Mouse (Mus musculus): ENCODE data around the gene Rbm20.
"Not testable (repeated sequence)": the region's sequence is repeated elsewhere in the genome, so short reads cannot be mapped to it uniquely, and the experiment has no call there.

The Rbm20 gene

GRCm38 (mm10) chr19:53676718-53677634 is at the start of gene Rbm20:
TSS of gene Rbm20 (plus strand) at chr19:53677306.
- DNase-seq (ENCODE audit: low read depth), result no peak

GRCm38 (mm10) chr19:53638041-53638440 is 39.1 kb upstream of the Rbm20 start:
- DNase-seq (ENCODE audit: low read depth), result peak; percentile 69

DNA sequence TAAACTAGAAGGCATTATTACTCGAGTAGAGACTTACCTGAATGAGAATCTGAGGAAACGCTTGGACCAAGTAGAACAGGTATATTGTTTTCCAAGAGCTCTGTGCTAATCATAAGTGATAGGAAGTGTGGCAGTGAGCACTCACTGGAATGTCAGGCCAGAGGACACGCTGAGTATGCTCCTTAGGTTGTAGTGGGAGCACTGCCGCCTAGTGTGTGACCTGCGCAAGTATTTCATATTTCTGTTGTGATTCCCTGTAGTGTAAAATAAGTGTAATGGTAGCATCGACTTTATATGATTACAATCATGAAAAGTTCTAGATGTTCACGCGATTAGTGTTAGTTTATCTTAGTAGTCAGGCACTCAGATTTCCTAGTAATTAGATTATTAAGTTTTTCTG is 38.4 kb upstream of the Rbm20 start:
- DNase-seq (ENCODE audit: low read depth), result no peak

DNA sequence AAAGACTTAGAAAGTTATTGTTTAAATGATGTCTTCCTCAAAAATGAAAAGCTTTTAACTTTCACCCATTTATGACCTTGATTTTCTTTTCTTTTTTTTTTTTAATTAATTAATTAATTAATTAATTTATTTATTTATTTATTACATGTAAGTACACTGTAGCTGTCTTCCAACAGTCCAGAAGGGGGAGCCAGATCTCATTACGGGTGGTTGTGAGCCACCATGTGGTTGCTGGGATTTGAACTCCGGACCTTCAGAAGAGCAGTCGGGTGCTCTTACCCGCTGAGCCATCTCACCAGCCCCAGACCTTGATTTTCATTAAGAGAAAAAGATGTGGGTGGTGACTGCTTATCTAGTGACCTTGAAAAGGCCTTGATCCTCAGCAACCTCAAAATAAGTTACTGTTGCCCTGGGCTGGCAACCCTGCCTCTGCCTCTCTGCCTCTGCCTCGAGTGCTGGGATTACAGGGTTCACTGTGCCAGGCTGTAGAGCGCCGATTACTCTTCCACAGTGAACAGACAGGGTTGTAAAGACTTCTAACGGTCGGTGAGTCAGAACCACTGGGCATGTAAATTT is 33.0 kb upstream of the Rbm20 start:
- DNase-seq (ENCODE audit: low read depth), result peak; percentile 65

GRCm38 (mm10) chr19:53647301-53647700 is 29.8 kb upstream of the Rbm20 start:
- no peak for DNase-seq (ENCODE audit: low read depth)

DNA sequence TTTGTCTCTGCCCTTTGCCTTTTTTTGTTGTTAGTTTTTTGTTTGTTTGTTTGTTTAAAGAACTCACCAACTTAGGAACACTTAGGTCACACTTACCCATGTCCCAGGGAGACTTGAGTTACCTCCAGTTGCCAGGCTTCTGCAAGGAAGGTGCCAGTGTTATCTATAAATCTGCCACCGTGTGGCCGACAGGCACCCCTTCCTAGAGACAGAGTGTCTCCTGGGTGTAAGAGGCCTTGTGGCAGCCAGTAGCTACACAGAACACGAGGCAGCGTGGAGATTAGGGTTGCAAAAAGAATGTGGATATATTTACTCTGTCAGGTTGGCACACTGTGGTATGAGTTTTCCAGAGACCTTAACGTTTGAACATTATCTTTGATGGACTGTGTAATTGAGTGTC is 29.1 kb upstream of the Rbm20 start:
- peak; percentile 26 for DNase-seq (ENCODE audit: low read depth)

- peak; percentile 74 for DNase-seq (ENCODE audit: low read depth)
Measured at GRCm38 (mm10) chr19:53648802-53649236, 28.3 kb upstream of the Rbm20 start.

DNA sequence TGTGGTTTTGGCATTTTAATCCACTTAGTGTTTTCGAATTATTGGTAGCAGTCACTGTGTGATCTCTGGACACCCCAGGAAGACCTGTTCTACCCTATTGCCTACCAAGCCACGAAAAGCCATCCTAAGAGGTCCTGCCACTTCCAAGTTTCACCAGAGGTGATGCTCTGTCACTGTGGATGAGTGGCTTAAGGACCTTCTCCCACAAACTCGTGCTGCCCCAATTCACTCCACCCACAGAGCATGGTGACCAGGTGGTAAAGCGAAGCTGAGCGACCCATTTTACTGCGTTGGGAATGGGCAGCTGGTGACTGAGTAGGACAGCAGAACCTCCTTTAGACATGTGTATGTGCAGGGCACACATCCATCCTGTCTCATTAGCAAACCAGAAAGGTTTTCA is 27.7 kb upstream of the Rbm20 start:
- DNase-seq (ENCODE audit: low read depth), result no peak

DNA sequence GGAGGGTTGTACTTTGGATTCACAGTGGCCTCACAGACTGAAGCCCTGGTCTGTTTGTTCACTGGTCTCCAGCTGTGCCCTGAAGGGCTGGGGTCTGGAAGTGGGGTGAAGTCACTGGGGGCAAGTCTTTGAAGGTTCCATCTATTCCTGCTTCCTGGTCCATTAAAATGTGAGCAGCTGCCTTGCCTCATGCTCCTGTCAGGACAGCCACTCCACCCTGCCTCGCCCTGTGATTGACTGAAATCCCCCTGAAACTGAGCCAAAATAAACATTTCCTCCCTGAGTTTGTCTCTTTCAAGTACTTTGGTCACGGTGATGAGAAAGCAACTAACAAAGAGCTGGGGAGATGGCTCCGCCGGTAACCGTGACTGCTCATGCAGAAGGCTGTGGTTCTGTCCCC is 27.3 kb upstream of the Rbm20 start:
- DNase-seq (ENCODE audit: low read depth), result no peak

DNA sequence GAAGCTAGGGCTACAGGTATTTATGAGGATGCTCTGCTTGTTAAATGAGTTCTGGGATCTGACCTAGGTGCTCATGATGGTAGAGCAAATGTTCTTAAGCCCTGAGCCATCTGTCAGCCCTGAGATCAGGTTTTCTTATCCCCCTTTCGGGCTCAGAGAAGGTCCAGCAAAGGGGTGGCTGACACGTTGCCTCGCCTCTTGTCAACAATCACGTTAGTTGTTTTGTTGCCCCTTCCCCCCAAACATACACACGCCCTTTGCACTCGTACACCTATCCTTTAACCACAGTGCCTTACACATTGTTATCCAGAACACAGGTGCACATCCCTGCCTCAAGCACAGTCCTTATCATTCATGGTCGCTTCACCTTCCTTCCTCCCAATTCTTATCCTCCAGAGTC is 26.2 kb upstream of the Rbm20 start:
- no peak for DNase-seq (ENCODE audit: low read depth)

DNA sequence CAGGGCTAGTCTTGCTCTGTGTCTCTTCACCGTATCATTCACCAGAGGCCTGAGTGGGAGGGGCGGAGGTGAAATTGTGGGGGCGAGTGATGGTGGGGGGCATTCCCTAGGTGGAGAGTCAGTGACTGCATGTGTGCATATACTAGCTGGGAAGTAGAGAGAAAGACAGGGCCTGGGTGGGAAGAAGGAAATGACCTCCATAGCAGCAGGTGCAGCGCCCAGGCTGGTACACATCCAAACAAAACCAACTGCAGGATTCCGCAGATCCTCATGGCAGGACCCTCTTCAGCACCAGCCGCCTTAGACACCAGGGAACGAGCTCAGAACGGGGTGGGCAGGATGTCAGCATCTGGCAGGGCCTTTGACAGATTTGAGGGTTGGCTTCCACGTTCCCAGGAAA is 24.8 kb upstream of the Rbm20 start:
- no peak for DNase-seq (ENCODE audit: low read depth)

DNA sequence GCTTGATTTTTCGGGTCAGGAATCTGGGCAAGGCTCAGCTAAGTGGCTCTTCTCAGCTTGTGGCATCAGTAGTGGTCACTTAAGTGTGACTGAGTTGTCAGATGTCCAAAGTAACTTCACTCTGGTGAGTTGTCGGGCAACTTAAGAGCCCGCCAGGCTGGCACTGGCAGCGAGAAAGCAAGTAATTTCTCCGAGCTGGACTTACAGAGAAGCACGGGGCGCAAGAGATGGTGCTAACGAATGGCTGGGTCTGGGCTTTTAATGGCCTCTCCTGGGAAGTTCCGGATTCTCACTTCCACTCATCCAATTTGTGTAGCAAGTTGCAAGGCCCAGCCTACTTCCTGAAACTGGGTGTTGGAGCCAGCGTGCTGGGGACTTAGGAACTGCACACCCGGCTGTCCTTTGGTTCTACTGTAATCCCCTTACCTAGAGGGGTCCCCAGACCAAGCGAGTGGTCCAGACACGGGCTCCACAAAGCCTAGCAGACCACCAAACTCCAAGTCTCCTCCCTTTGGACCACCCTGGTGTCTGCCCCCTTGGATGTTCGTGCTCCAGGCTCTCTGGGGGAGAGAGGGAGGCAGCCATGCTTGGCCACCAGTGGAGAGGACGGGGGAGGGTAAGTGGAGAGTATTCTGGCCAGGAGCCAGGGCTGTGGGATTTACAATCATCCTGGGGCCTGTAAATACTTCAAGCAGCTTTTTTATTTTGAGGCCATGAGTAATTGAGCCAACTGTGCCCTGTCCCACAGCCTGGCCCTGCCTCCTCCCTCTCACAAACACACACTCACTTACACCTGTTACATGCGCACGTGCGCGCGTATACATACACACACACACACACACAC is 23.3 kb upstream of the Rbm20 start:
- peak; percentile 26 for DNase-seq (ENCODE audit: low read depth)

DNA sequence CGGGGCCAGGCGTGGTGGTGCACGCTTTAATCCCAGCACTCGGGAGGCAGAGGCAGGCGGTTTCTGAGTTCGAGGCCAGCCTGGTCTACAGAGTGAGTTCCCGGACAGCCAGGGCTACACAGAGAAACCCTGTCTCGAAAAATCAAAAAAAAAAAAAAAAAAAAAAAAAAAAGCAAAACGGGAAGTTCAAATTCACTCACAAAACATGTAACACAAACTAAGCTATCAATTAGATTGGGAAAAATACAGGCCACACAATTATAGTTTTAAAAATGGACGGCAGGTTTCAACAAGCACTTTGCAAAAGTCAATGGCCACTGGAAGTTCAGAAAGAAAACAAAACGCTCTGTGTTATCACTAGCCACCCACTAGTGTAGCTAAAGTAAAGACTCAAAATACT is 20.7 kb upstream of the Rbm20 start:
- not testable (repeated sequence) for DNase-seq (ENCODE audit: low read depth)

GRCm38 (mm10) chr19:53657437-53657836 is 19.7 kb upstream of the Rbm20 start:
- no peak for DNase-seq (ENCODE audit: low read depth)

DNA sequence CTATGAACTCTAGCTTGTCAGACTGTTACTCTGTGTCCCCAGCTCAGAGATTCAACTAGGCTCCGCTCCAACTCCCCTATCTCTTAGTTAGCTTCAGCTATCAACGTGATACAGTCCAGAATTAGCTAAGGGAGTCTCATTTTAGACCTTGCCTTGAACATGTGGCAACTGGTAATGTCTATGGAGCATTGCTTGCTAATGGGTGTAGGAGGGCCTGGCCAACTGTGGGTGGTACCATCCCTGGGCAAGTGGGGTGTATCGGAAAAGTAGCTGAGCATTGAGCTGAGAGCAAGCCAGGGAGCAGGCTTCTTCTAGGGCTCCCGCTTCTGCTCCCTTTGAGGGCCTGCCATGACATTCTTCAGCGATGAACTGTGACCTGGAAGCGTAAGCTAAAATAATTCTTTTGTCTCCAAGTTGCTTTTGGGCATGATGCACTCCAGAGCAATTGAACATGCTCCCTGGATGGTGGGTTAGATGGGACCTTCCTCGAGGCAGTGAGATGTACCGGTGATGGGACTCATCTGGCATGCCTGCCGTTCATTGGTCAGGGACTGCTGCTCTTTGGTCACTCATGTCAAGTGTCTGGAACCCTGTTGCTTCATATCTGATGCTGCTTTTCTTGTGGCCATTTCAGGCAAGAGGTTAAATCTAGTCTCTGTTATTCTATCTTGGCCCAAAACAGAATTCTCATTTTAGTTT is 16.2 kb upstream of the Rbm20 start:
- no peak for DNase-seq (ENCODE audit: low read depth)

GRCm38 (mm10) chr19:53661938-53662722 is 15.0 kb upstream of the Rbm20 start:
- DNase-seq (ENCODE audit: low read depth), result no peak

DNA sequence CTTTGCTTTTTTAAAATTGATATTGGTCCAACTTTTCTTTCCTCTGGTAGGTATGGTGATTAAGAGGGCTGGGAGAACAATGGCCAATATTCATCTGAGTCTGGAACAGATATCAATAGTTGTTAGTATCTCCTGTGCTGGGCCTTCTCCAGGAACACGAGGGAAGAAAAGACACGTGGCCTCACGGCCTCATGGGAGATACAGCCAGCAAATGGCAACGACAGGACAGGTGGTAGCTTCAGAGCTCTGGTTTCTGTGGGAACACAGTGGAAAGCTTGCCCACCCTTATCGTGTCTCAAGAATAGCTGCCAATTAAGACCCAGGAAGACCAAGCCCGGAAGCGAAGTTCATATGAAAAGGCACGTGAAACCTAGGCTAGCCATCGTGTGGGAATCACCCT is 12.3 kb upstream of the Rbm20 start:
- no peak for DNase-seq (ENCODE audit: low read depth)

DNA sequence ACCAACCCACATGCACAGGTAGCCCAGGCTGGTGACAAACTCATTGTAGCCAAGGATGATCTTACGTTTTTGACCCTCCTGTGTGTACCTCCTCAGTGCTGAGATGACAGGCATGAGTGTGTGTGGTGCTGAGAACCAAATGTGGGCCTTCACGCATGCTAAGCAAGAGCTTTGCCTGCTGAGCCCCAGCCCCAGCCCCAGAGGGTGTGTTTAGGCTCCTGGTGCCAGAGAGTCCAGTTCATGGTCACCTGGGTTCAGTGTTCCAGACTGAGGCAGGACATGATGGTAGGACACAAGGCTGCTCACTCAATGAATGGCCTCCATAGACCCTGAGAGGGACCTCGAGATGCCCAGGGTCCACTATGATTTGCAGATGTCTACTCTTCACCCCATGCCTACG is 11.7 kb upstream of the Rbm20 start:
- DNase-seq (ENCODE audit: low read depth), result no peak

- DNase-seq (ENCODE audit: low read depth), result no peak
Measured at GRCm38 (mm10) chr19:53666708-53667107, 10.4 kb upstream of the Rbm20 start.

DNA sequence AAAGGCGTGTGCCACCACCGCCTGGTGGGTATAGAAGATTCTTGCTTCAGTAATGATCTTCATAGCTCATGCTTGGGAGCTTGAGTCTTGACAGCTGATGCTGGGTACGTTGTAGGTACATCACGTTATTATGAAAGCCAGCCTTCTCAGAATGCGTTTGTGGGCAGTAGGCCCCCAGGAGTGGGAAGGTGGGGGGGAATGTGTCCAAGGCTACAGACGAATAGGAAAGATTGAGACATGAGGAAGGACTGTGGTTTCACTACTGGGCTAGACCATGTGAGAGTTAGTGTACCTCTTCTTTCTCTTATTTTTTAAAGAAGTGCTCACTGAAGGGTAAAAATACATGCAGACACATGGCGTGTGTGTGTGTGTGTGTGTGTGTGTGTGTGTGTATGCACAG is 8.3 kb upstream of the Rbm20 start:
- peak; percentile 40 for DNase-seq (ENCODE audit: low read depth)

DNA sequence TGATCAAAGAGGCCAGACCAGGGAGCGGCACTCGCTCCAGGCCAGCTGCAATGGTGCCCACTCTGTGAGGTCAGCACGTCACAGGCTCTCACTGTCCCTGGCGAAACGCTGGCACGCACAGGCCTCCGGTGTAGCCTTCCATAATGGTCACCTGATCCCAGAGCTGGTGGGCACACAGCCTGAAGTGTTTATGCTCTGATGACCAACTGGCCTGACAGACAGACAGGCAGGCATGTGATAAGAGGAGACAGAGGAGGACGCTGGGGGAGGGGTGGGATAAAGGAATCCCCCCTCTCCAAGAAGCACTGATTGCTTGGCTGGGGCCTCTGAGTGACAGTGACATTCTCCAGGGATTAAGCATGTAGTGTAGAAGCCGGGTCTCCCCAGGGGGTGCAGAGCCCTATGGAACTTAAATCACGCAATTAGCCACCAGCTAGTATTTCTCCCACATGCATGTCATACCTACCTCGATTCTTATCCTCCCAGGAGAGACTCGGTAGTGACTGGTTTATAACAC is 6.4 kb upstream of the Rbm20 start:
- no peak for DNase-seq (ENCODE audit: low read depth)
